Mouse (Mus musculus): Measurements from ENCODE around the gene Ckap5.

- TF ChIP-seq CTCF (conservative IDR thresholded peaks at IDR 0.05; ENCODE audit: low read length): no peak
- TF ChIP-seq POU5F1 (IDR thresholded peaks at IDR 0.05; ENCODE audit: borderline replicate concordance, low read length): no peak
- no peak for TF ChIP-seq NANOG (IDR thresholded peaks at IDR 0.05; ENCODE audit: borderline replicate concordance, low read length)
Observed at GRCm38 (mm10) chr2:91650360-91650995, 123.9 kb downstream of the Ckap5 start.

All from E14TG2a.4 (cell line).